Mouse (Mus musculus): Measurements from ENCODE around the gene Cdh26.
A peak's percentile ranks its signal among the peaks of the same experiment; 100 is the strongest.

Cdh26 gene

GRCm38 (mm10) chr2:178507379-178508014 lies 77.2 kb downstream of the Cdh26 start:
- DNase-seq (ENCODE audit: extremely low spot score, low spot score), result peak; percentile 86

- DNase-seq (ENCODE audit: extremely low spot score, low spot score), result no peak
These were observed 77.9 kb downstream of the Cdh26 start for GRCm38 (mm10) chr2:178508279-178508678.

GRCm38 (mm10) chr2:178513043-178513442 lies 82.7 kb downstream of the Cdh26 start:
- no peak for DNase-seq (ENCODE audit: extremely low spot score, low spot score)

GRCm38 (mm10) chr2:178513636-178514071 lies 83.3 kb downstream of the Cdh26 start:
- no peak for DNase-seq (ENCODE audit: extremely low spot score, low spot score)

DNA sequence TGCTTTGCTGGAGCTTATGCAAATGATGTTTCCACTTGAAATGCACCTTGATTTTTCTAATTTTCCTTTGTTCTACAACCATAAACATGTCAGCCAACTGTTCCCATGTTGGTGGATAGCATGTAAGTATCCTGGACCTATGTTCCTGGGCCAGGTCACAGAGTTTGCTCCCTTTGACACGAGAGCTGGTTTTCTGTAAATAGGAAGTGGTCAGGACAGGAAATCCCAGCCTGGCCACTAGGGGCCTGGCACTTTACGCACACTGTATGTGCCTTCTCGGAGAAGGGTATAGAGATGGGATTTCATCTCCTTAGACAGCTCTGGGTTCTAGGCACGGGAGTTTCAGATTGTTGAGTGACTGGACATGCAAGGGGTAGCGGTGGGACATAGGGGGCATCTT lies 86.1 kb downstream of the Cdh26 start:
- DNase-seq (ENCODE audit: extremely low spot score, low spot score), result no peak

DNA sequence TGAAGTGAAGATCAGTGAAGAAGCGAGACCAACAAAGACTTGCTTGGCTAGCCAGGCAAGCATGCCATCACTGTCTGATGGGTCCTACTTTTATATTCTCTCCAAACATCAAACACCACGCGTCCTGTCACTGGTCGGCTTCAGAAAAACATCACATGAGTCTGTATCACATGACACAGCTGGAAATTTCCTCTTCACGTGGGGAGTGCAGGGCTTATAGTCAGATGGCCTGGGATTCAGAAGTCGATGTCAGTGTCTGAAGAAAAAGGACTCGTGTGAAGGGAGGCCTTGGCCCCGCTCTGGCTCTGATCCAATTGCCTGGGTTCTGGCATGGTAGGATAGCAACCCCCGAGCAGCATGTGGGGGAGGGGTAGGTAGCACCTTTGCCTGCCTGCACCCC lies 86.6 kb downstream of the Cdh26 start:
- DNase-seq (ENCODE audit: extremely low spot score, low spot score), result no peak

DNA sequence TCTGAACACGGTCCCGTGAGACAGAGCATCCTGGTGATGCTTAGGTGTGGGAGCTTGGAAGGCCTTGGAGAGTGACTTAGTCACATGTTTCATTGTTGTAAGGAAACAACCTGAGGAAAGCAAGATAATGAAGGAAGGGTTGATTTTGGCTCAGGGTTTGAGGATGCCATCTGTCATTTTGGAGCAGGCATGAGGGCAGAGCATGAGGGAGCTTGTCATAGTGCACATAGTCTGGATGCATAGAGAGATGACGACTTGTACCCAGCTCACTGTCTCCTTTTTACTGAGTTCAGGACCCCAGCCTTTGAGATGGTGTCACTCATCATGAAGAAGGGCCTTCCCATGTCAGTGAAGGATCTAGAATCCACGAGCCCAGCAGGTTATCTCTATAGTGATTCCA lies 89.0 kb downstream of the Cdh26 start:
- DNase-seq (ENCODE audit: extremely low spot score, low spot score), result no peak

DNA sequence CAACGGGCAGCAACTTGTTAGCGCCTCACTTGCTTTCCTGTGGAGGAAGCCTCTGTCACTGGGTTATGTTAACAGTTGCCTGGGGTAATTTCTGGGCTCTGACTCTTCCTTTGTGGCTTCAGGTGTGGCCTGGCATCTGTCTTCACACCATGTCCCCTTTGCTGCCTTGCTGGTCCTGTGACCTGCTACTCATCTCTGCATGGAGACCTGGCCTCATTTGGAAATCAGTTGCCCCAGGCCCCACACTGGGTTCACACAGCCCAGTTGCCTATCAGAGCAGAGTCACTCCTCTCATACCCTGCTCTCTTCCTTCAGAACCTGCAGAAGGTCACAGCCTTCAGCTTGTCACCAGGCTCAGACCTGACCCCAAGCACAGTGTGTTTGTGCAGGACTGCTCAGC lies 89.9 kb downstream of the Cdh26 start:
- DNase-seq (ENCODE audit: extremely low spot score, low spot score), result no peak

DNA sequence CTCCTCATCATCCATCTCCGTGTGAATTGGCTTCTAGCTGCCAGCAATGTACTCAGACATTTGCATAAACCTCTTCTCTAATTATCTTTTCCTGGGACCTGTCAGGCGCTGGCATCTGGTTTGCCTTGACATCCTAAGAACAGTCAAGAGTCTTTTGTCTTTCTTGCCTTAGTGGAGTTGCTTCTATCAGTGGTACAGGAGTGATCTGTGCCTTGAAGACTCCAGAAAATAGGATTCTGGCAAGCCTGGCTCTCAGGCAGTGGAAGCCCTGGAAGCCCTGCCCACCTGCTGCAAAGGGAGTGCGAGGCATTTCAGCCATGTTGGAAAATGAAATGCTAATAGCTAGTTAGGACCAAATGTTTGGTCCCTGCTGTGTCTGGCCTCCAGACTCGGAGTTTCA lies 92.0 kb downstream of the Cdh26 start:
- DNase-seq (ENCODE audit: extremely low spot score, low spot score), result no peak

DNA sequence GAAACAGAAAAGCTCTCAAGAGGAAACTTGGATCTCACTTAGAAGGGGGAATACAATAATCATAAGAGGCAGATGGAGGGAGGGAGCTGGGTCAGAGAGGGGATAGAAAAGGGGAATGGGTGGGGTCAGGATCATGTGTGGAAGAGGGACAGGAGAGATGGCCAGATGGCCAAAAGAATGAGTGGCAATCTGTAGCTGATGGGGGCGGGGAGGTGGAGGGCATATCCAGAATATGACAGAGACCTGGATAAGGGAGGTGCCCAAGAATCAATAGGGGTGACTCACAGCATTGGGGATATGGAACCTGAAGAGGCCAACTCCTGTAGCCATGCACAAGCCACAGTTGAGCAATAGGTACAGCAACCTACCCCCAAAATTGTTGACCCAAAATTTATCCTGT lies 92.5 kb downstream of the Cdh26 start:
- DNase-seq (ENCODE audit: extremely low spot score, low spot score), result no peak

DNA sequence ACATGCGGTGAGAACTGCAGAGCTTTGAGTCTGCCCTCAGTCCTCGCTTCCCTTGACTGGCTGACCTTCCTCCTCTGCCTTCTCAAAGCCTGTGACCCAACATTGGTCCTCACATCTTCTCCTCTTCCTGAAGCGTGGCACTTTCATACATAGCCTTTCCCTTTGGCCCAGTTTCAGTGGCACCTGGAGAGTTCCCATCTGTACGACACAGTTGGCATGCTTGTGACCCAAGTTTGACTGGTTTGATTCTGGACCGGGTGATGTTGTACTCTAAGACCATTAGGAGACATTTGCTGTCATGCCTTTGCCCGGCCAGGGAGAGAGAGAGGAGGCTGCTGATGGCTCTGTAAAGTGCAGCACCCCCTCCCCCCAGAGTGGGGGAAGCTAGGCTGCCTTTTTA lies 96.4 kb downstream of the Cdh26 start:
- DNase-seq (ENCODE audit: extremely low spot score, low spot score), result no peak

GRCm38 (mm10) chr2:178531226-178531625 lies 100.9 kb downstream of the Cdh26 start:
- DNase-seq (ENCODE audit: extremely low spot score, low spot score), result no peak

DNA sequence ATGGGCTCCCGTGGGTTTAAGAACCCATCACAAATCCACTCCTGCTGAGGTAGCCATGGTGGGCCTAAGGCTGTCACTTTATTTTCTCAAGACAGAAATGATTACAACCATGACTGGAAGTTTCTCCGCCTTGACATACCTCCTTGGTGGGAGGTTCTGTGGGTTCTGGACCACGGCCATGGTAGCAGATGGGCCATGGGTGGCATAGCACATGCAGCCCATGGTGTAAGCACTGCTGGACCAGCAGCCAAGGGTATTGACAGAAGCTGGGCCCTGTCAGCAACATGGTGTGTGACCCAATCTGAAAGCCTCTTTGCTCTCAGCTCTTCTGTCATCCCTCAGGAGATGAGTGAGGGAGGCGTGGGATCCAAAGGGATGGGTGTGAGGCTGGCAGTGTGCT lies 106.2 kb downstream of the Cdh26 start:
- DNase-seq (ENCODE audit: extremely low spot score, low spot score), result no peak

Data from neural tube, embryonic 10.5 days (tissue).